Mouse (Mus musculus): ENCODE results near the gene Slc13a3. TPM values are rescaled to one million over a fixed set of nuclear protein-coding genes. Genes with fewer than 3 reads are reported as not detected.

Slc13a3 gene
- polyA plus RNA-seq, 1 experiment from 2014 or later, result 5.9 TPM

DNA sequence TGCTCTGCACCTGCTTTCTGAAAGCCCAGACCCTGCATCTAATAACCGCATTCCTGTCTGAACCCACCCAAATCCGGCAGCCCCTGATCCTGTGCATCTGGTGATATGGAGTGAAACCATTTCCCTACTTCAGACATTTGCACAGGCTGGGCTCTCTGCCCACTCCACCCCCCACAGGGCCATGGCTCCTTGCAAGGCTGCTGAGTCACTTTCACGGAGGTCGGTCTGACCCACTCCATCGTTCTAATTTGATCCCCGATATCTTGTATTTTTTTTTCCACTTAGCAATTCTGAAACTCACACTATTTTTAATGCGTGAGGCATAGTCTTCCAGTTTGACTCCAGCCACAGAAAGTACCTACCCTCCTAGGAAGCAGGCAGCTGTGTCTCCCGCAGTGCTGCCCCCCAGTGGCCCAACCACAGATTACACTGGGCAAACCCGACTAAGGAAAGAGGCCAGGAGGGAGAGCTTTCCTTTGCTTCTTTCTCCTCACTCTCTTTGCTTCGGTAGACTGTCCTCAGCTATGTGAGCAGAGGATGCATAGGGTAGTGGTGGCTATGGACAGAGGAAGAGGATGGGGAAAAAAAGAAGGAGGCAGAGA is 65.2 kb downstream of the Slc13a3 start:
- Histone ChIP-seq H3K9me3 (ENCODE audit: control insufficient read depth, low read length) (no peaks in the 10 kb centered on the region), H3K4me3 (replicated peaks; ENCODE audit: low read length) (no peak overlapping the region), H3K9ac (no peak overlapping the region), H3K4me1 (replicated peaks; ENCODE audit: control insufficient read depth, insufficient read depth, low read length) (no peaks in the 10 kb centered on the region), H3K36me3 (replicated peaks; ENCODE audit: control insufficient read depth, insufficient read depth) (no peaks in the 10 kb centered on the region), H3K27me3 (ENCODE audit: control insufficient read depth, insufficient read depth, low read length) (no peaks in the 10 kb centered on the region), H3K27ac (no peak overlapping the region), H3K4me2 (replicated peaks) (no peak overlapping the region)
- ATAC-seq (ENCODE audit: low FRiP score) (no peak), DNase-seq (ENCODE audit: low spot score) (no peak)
- 52% methylated on average over 10 of the region's 10 CpGs for WGBS

GRCm38 (mm10) chr2:165405351-165405750 is 67.7 kb downstream of the Slc13a3 start:
- ATAC-seq (ENCODE audit: low FRiP score) (no peak), DNase-seq (ENCODE audit: low spot score) (no peak)
- Histone ChIP-seq H3K9me3 (ENCODE audit: control insufficient read depth, low read length) (no peaks in the 10 kb centered on the region), H3K27ac (no peak overlapping the region), H3K4me1 (replicated peaks; ENCODE audit: control insufficient read depth, insufficient read depth, low read length) (no peaks in the 10 kb centered on the region), H3K4me2 (replicated peaks) (no peak overlapping the region), H3K9ac (no peak overlapping the region), H3K36me3 (replicated peaks; ENCODE audit: control insufficient read depth, insufficient read depth) (no peaks in the 10 kb centered on the region), H3K27me3 (ENCODE audit: control insufficient read depth, insufficient read depth, low read length) (no peaks in the 10 kb centered on the region), H3K4me3 (replicated peaks; ENCODE audit: low read length) (no peak overlapping the region)
- 57% methylated on average over 6 of the region's 6 CpGs for WGBS

- Histone ChIP-seq H3K27me3 (ENCODE audit: control insufficient read depth, insufficient read depth, low read length) (no peaks in the 10 kb centered on the region), H3K4me1 (replicated peaks; ENCODE audit: control insufficient read depth, insufficient read depth, low read length) (no peaks in the 10 kb centered on the region), H3K9ac (no peak overlapping the region), H3K4me2 (replicated peaks) (no peak overlapping the region), H3K27ac (no peak overlapping the region), H3K9me3 (ENCODE audit: control insufficient read depth, low read length) (no peaks in the 10 kb centered on the region), H3K4me3 (replicated peaks; ENCODE audit: low read length) (no peak overlapping the region), H3K36me3 (replicated peaks; ENCODE audit: control insufficient read depth, insufficient read depth) (no peaks in the 10 kb centered on the region)
- 74% methylated on average over 9 of the region's 9 CpGs for WGBS
- DNase-seq (ENCODE audit: low spot score) (no peak), ATAC-seq (ENCODE audit: low FRiP score) (no peak)
Observed at GRCm38 (mm10) chr2:165404951-165405350, 68.1 kb downstream of the Slc13a3 start.

DNA sequence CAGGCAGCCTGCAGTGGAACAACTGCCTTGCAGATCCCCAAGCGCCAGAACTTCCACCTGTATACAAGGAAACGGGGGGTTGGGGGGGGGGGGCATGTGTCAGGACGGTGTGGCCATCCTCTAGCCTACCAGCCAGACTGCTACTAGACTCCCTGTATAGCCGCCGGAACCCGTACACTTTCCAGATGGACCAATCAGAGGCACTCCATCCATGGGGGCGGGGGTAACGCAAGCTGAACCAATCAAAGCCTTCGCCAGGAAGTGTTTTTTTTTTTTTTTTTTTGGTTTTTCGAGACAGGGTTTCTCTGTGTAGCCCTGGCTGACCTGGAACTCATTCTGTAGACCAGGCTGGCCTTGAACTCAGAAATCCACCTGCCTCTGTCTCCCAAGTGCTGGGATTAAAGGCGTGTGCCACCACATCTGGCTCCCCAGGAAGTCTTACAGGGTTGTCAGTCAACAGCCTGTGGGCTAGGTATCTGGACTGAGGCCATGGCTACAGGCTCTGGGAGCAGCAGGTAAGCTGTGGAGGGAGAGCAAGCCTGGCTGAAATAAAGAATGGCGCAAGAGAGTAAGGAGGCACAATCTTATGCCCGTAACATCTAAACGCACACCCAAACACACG is 74.8 kb downstream of the Slc13a3 start:
- H3K27me3 ChIP-seq (ENCODE audit: control insufficient read depth, insufficient read depth, low read length), result no peaks in the 10 kb centered on the region
- WGBS, result 64% methylated on average over 15 of the region's 15 CpGs
- no peak overlapping the region; the same call in 1 of the 2 replicates for H3K9ac ChIP-seq
- DNase-seq (ENCODE audit: low spot score) (no peak), ATAC-seq (ENCODE audit: low FRiP score) (peak; percentile 60)
- no peaks in the 10 kb centered on the region for H3K9me3 ChIP-seq (ENCODE audit: control insufficient read depth, low read length)
- H3K4me1 ChIP-seq (replicated peaks; ENCODE audit: control insufficient read depth, insufficient read depth, low read length), result peaks cover 11% of the 10 kb centered on the region; the same call in 1 of the 2 replicates
- no peak overlapping the region for H3K4me2 ChIP-seq (replicated peaks)
- no peak overlapping the region for H3K4me3 ChIP-seq (replicated peaks; ENCODE audit: low read length)
- H3K27ac ChIP-seq, result peak overlapping the region; percentile 62; the same call in 1 of the 2 replicates
- H3K36me3 ChIP-seq (replicated peaks; ENCODE audit: control insufficient read depth, insufficient read depth), result no peaks in the 10 kb centered on the region

GRCm38 (mm10) chr2:165397502-165398163 is 75.4 kb downstream of the Slc13a3 start:
- ATAC-seq (ENCODE audit: low FRiP score), result 0 out of 2 replicates have a peak, but pooled peaks have one; percentile 27
- Histone ChIP-seq H3K4me3 (replicated peaks; ENCODE audit: low read length) (no peak overlapping the region), H3K27me3 (ENCODE audit: control insufficient read depth, insufficient read depth, low read length) (no peaks in the 10 kb centered on the region), H3K9ac (peak overlapping the region; percentile 20; the same call in 1 of the 2 replicates), H3K4me2 (replicated peaks) (no peak overlapping the region), H3K27ac (peak overlapping the region; percentile 62; the same call in 1 of the 2 replicates), H3K36me3 (replicated peaks; ENCODE audit: control insufficient read depth, insufficient read depth) (no peaks in the 10 kb centered on the region), H3K4me1 (replicated peaks; ENCODE audit: control insufficient read depth, insufficient read depth, low read length) (peaks cover 11% of the 10 kb centered on the region; the same call in 1 of the 2 replicates), H3K9me3 (ENCODE audit: control insufficient read depth, low read length) (no peaks in the 10 kb centered on the region)
- WGBS, result 59% methylated on average over 23 of the region's 23 CpGs
- no peak for DNase-seq (ENCODE audit: low spot score)

DNA sequence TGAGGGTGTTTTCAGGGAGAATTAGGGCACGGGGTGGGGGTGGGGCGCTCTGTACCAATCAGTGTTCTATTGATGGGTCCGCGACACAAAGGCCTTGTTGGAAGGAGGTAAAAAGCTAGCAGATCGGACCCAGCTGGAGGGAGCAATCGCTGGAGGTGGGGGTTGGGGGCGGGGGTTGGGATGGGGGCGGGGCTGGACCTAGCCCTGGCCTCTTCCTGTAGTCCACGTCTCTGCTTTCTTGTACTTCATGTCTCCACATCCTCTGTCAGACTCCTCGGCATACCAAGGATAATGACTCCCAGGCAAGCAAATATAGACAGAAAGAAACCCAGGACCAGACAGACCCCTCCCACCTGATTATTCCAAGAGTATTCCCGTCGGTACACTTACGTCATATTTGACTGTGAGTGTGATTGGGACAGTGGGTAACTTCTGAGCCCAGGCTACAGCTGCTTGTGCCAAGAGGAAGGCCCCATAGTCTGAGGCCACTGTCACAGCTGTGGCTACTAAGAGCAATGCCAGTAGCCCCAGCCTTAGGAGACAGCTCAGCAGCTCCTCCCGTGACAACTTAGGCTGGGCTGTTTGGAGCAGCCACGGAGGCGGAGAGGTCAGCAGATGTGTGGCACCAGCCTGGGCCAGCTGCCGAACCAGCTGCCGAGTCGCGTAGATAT is 76.1 kb downstream of the Slc13a3 start:
- H3K4me3 ChIP-seq (replicated peaks; ENCODE audit: low read length), result no peak overlapping the region
- 0 out of 2 replicates have a peak overlapping the region, but pooled peaks have one; percentile 20 for H3K9ac ChIP-seq
- H3K4me2 ChIP-seq (replicated peaks), result no peak overlapping the region
- ATAC-seq (ENCODE audit: low FRiP score) (no peak; the same call in 1 of the 2 replicates), DNase-seq (ENCODE audit: low spot score) (no peak)
- H3K36me3 ChIP-seq (replicated peaks; ENCODE audit: control insufficient read depth, insufficient read depth), result no peaks in the 10 kb centered on the region
- H3K27ac ChIP-seq, result no peak overlapping the region
- H3K4me1 ChIP-seq (replicated peaks; ENCODE audit: control insufficient read depth, insufficient read depth, low read length), result peaks cover 11% of the 10 kb centered on the region; the same call in 1 of the 2 replicates
- H3K9me3 ChIP-seq (ENCODE audit: control insufficient read depth, low read length), result no peaks in the 10 kb centered on the region
- H3K27me3 ChIP-seq (ENCODE audit: control insufficient read depth, insufficient read depth, low read length), result no peaks in the 10 kb centered on the region
- WGBS, result 38% methylated on average over 20 of the region's 20 CpGs

DNA sequence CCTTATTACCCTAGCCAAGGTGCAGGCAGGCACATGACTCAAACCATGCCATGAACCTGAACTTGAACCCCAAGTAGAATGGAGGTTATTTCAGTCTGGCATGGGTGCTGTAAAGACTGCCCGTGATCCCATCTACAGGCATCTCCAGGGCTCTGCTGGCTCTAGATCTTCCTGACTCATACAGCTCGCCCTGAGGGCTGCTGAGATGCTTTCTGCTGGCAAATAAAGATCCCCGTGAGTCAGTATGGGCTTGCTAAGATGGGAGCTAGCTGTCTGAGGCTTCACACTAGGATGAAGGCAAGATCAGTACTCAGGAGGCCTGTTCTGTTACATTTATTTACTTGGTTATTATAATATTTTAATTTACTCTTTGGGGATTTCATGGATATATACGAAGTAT is 80.9 kb downstream of the Slc13a3 start:
- DNase-seq (ENCODE audit: low spot score) (no peak), ATAC-seq (ENCODE audit: low FRiP score) (no peak)
- Histone ChIP-seq H3K9me3 (ENCODE audit: control insufficient read depth, low read length) (no peaks in the 10 kb centered on the region), H3K4me3 (replicated peaks; ENCODE audit: low read length) (no peak overlapping the region), H3K27ac (no peak overlapping the region), H3K27me3 (ENCODE audit: control insufficient read depth, insufficient read depth, low read length) (no peaks in the 10 kb centered on the region), H3K36me3 (replicated peaks; ENCODE audit: control insufficient read depth, insufficient read depth) (no peaks in the 10 kb centered on the region), H3K9ac (no peak overlapping the region), H3K4me1 (replicated peaks; ENCODE audit: control insufficient read depth, insufficient read depth, low read length) (peaks cover 5% of the 10 kb centered on the region), H3K4me2 (replicated peaks) (no peak overlapping the region)
- 81% methylated on average over 4 of the region's 4 CpGs for WGBS

DNA sequence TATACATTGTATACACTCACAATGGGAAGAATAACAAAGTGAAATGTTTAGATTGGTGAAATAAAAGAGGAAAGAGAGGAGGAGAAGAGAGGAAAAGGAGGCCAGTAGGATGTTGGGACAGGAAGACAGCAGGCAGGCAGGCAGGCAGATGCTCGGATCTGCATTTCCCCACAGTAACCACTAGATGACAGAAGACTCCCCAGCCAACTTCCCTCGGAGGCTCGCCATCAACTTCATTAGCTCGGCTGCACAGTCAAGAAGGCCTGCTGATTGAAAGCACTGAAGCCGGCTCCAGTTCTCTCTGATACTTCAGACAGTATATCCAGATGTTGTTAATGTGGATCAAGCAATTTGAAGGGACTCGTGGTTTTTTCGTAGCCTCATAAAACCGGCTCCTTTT is 81.5 kb downstream of the Slc13a3 start:
- ATAC-seq (ENCODE audit: low FRiP score) (no peak), DNase-seq (ENCODE audit: low spot score) (peak; percentile 75)
- Histone ChIP-seq H3K27ac (no peak overlapping the region), H3K4me2 (replicated peaks) (no peak overlapping the region), H3K36me3 (replicated peaks; ENCODE audit: control insufficient read depth, insufficient read depth) (peaks cover 3% of the 10 kb centered on the region; the same call in 1 of the 2 replicates), H3K4me1 (replicated peaks; ENCODE audit: control insufficient read depth, insufficient read depth, low read length) (peaks cover 8% of the 10 kb centered on the region), H3K9me3 (ENCODE audit: control insufficient read depth, low read length) (no peaks in the 10 kb centered on the region), H3K9ac (no peak overlapping the region), H3K4me3 (replicated peaks; ENCODE audit: low read length) (no peak overlapping the region), H3K27me3 (ENCODE audit: control insufficient read depth, insufficient read depth, low read length) (no peaks in the 10 kb centered on the region)
- 16% methylated on average over 8 of the region's 8 CpGs for WGBS
